Mouse (Mus musculus) bone marrow macrophage, adult 2 months (primary cell): ENCODE data around the gene E2f6.

Source experiments
- CTCF ChIP-seq: IDR thresholded peaks from 2 replicates; pipeline ENCODE4 v1.5.1; 2012; ENCODE audit warnings: low read depth, mild to moderate bottlenecking, low read length, moderate library complexity
- POLR2A ChIP-seq: IDR thresholded peaks from 2 replicates; pipeline ENCODE4 v1.6.1; 2012; ENCODE audit warnings: mild to moderate bottlenecking, low read depth, low read length, borderline replicate concordance

GRCm38 (mm10) chr12:16877141-16877540, 66.4 kb downstream of the E2f6 start:
- TF ChIP-seq CTCF (no peak), POLR2A (no peak)
